Mouse (Mus musculus) CH12.LX (cell line): ENCODE data around the gene Gtf3c4. TPM values are rescaled to one million over a fixed set of nuclear protein-coding genes. Genes with fewer than 3 reads are reported as not detected.

ENCODE experiments used
- DNase-seq: peaks from one replicate; pipeline ENCODE4 v3.0.0-alpha.2; 2013; ENCODE audit errors: extremely low read depth
- H3K27ac ChIP-seq: 2 replicates; pipeline ENCODE4 v1.5.1; 2012; ENCODE audit warnings: low read depth, mild to moderate bottlenecking, control low read depth, moderate library complexity; ENCODE audit not compliant: insufficient read depth
- H3K27me3 ChIP-seq: replicated peaks from 2 replicates; pipeline ENCODE3; 2012; ENCODE audit warnings: inconsistent platforms
- H3K36me3 ChIP-seq, 2 experiments: replicated peaks in 1 of 2; 2 replicates each; pipeline versions ENCODE3 to v1.6.1; 2012; ENCODE audit warnings: inconsistent platforms in 1 of 2, low read length in 1 of 2, mild to moderate bottlenecking in 1 of 2, mixed read lengths in 1 of 2, moderate library complexity in 1 of 2; ENCODE audit not compliant: control insufficient read depth in 1 of 2, insufficient read depth in 1 of 2
- H3K4me1 ChIP-seq, 2 experiments: 2 replicates each; pipeline ENCODE4 v1.6.1; 2012; ENCODE audit warnings: inconsistent platforms in 1 of 2, moderate library complexity in 1 of 2; ENCODE audit not compliant: insufficient read depth in 2 of 2, control insufficient read depth in 1 of 2
- H3K4me2 ChIP-seq: 2 replicates; pipeline ENCODE4 v1.6.1; 2012; ENCODE audit warnings: low read depth, mild to moderate bottlenecking, control low read depth; ENCODE audit not compliant: poor library complexity, insufficient read depth, severe bottlenecking
- H3K4me3 ChIP-seq, 3 experiments: fragments of 150-350 bp in 1 of 3; sonication (generic) in 1 of 3; replicated peaks in 1 of 3; 2 replicates each; pipeline versions ENCODE3 to v1.5.1; 2011 to 2012; ENCODE audit warnings: low read depth in 2 of 3, low read length in 2 of 3, mild to moderate bottlenecking in 2 of 3, moderate library complexity in 2 of 3, control low read depth in 1 of 3, improper control_type of control experiment in 1 of 3, inconsistent platforms in 1 of 3, mixed read lengths in 1 of 3; ENCODE audit not compliant: poor library complexity in 1 of 3
- H3K79me2 ChIP-seq: replicated peaks from 2 replicates; pipeline ENCODE4 v1.6.1; 2012; ENCODE audit warnings: mild to moderate bottlenecking, moderate library complexity; ENCODE audit not compliant: control insufficient read depth, poor library complexity, insufficient read depth, severe bottlenecking; ENCODE audit errors: extremely low read depth
- H3K9ac ChIP-seq: 2 replicates; pipeline ENCODE4 v1.6.1; 2012; ENCODE audit warnings: low read depth, mild to moderate bottlenecking, control low read depth, moderate library complexity; ENCODE audit not compliant: insufficient read depth
- H3K9me3 ChIP-seq: replicated peaks from 2 replicates; pipeline ENCODE3; 2012; ENCODE audit warnings: low read length, inconsistent platforms, mixed read lengths
- CHD1 ChIP-seq: IDR thresholded peaks from 2 replicates; pipeline ENCODE4 v1.6.1; 2012; ENCODE audit warnings: low read depth, low read length, improper control_type of control experiment, inconsistent platforms
- CHD2 ChIP-seq: IDR thresholded peaks from 2 replicates; pipeline ENCODE4 v1.6.1; 2011; ENCODE audit warnings: low read length, improper control_type of control experiment
- CTCF ChIP-seq, 2 experiments: IDR thresholded peaks in 1 of 2; conservative IDR thresholded peaks in 1 of 2; 2 replicates each; pipeline ENCODE4 v1.5.1; 2011 to 2012; ENCODE audit warnings: low read depth in 2 of 2, low read length in 2 of 2, improper control_type of control experiment in 1 of 2, inconsistent platforms in 1 of 2, mild to moderate bottlenecking in 1 of 2, moderate library complexity in 1 of 2
- ELF1 ChIP-seq: IDR thresholded peaks from 2 replicates; pipeline ENCODE4 v1.6.1; 2014; ENCODE audit warnings: low read depth, mild to moderate bottlenecking, inconsistent platforms, low read length, improper control_type of control experiment
- EP300 ChIP-seq: IDR thresholded peaks from 2 replicates; pipeline ENCODE4 v1.6.1; 2011; ENCODE audit warnings: low read length, improper control_type of control experiment
- MAX ChIP-seq: IDR thresholded peaks from 2 replicates; pipeline ENCODE4 v1.6.1; 2011; ENCODE audit warnings: low read length, improper control_type of control experiment
- MXI1 ChIP-seq: IDR thresholded peaks from 2 replicates; pipeline ENCODE4 v1.6.1; 2011; ENCODE audit warnings: mild to moderate bottlenecking, low read depth, low read length, improper control_type of control experiment
- NELFE ChIP-seq: IDR thresholded peaks from 2 replicates; pipeline ENCODE4 v1.6.1; 2011; ENCODE audit warnings: low read depth, low read length, improper control_type of control experiment
- NRF1 ChIP-seq: IDR thresholded peaks from 2 replicates; pipeline ENCODE4 v1.6.1; 2014; ENCODE audit warnings: low read depth, mild to moderate bottlenecking, inconsistent platforms, low read length, improper control_type of control experiment, moderate library complexity
- POLR2A ChIP-seq: IDR thresholded peaks from 2 replicates; pipeline ENCODE4 v1.6.1; 2011; ENCODE audit warnings: low read depth, mild to moderate bottlenecking, improper control_type of control experiment, low read length
- RAD21 ChIP-seq: IDR thresholded peaks from 2 replicates; pipeline ENCODE4 v1.6.1; 2011; ENCODE audit warnings: low read depth, mild to moderate bottlenecking, low read length, improper control_type of control experiment, moderate library complexity
- RCOR1 ChIP-seq: conservative IDR thresholded peaks from 2 replicates; pipeline ENCODE4 v1.6.1; 2012; ENCODE audit warnings: low read depth, mild to moderate bottlenecking, inconsistent platforms, low read length, improper control_type of control experiment
- SIN3A ChIP-seq: IDR thresholded peaks from 2 replicates; pipeline ENCODE4 v1.6.1; 2012; ENCODE audit warnings: low read length, improper control_type of control experiment, inconsistent platforms
- USF2 ChIP-seq: conservative IDR thresholded peaks from 2 replicates; pipeline ENCODE4 v1.6.1; 2011; ENCODE audit warnings: low read depth, low read length, improper control_type of control experiment
- ZC3H11A ChIP-seq: IDR thresholded peaks from 2 replicates; pipeline ENCODE4 v1.6.1; 2012; ENCODE audit warnings: low read depth, mild to moderate bottlenecking, inconsistent platforms, low read length, improper control_type of control experiment
- ZNF384 ChIP-seq: IDR thresholded peaks from 2 replicates; pipeline ENCODE4 v1.6.1; 2012; ENCODE audit warnings: low read depth, low read length, improper control_type of control experiment, inconsistent platforms
- dilution Hi-C: fragments of 300-500 bp; cut with MboI; formaldehyde crosslinking; loops from 2 replicates; pipeline ENCODE4 v1.14.3; 2020; ENCODE audit warnings: low sequenced_read_pairs; ENCODE audit not compliant: extremely low pct_unique_long_range_greater_than_20kb, extremely low pct_ligation_motif_present
- in situ Hi-C: fragments of 300-500 bp; cut with MboI; formaldehyde crosslinking; loops from 3 replicates; pipeline ENCODE4 v1.14.3; 2019; ENCODE audit warnings: low sequenced_read_pairs, low pct_ligation_motif_present, low pct_unique_long_range_greater_than_20kb, mixed read lengths
- polyA plus RNA-seq: library from polyadenylated mRNA; unstranded; fragments of >175 nt; gene quantifications from 2 replicates; pipeline ENCODE4 v1.2.1, GENCODE M21; 2012; ENCODE audit warnings: low read depth; ENCODE audit not compliant: insufficient read length
- total RNA-seq, 2 experiments: library from RNA; depleted of rRNA; stranded (reverse); fragments of 300-350 nt in 1 of 2; fragments of >200 nt in 1 of 2; gene quantifications; 2 replicates each; pipeline ENCODE4 v1.2.3; 2012 to 2014

Gtf3c4 gene
- total and polyA plus RNA-seq, 3 experiments, result 13.2 to 17.4 (median 16.1) TPM

- H3K27me3 ChIP-seq, result no peaks in the 10 kb centered on the region
- TF ChIP-seq ELF1 (no peak), USF2 (no peak), ZNF384 (no peak), RAD21 (no peak), NRF1 (no peak), RCOR1 (no peak), MXI1 (no peak), CTCF (conservative IDR thresholded peaks at IDR 0.05 in 1 of 2, IDR thresholded peaks at IDR 0.05 in 1 of 2; ENCODE audit: low read depth in 2 of 2, low read length in 2 of 2) (peak in 1 of 2 experiments; percentile 17; a peak in 1 of 4 replicates)
- H3K36me3 ChIP-seq, result peaks cover 70 to 97% of the 10 kb centered on the region in 2 experiments
- H3K79me2 ChIP-seq, result peaks cover 22% of the 10 kb centered on the region
- H3K9ac ChIP-seq, result no peak overlapping the region
- peaks cover 0 to 27% of the 10 kb centered on the region in 2 experiments; a peak in 2 of 4 replicates for H3K4me1 ChIP-seq
- dilution Hi-C loops, result no loop called here
- H3K4me3 ChIP-seq, result no peak overlapping the region
- H3K27ac ChIP-seq, result no peak overlapping the region
- DNase-seq, result no peak
- no peak overlapping the region for H3K4me2 ChIP-seq
- no peaks in the 10 kb centered on the region for H3K9me3 ChIP-seq
- in situ Hi-C loops, result no loop called here
These were observed 10.9 kb downstream of the Gtf3c4 start for GRCm38 (mm10) chr2:28829265-28829664.

- H3K27me3 ChIP-seq, result no peaks in the 10 kb centered on the region
- dilution Hi-C loops (no loop called here), in situ Hi-C loops (no loop called here)
- H3K4me1 ChIP-seq, result no peaks in the 10 kb centered on the region
- no peak overlapping the region for H3K9ac ChIP-seq
- no peaks in the 10 kb centered on the region for H3K79me2 ChIP-seq
- DNase-seq, result no peak
- peaks cover 9 to 26% of the 10 kb centered on the region in 2 experiments for H3K36me3 ChIP-seq
- no peak overlapping the region for H3K4me2 ChIP-seq
- no peaks in the 10 kb centered on the region for H3K9me3 ChIP-seq
- no peak overlapping the region for H3K27ac ChIP-seq
- TF ChIP-seq NELFE (no peak), EP300 (no peak), RCOR1 (no peak), CHD2 (no peak), RAD21 (no peak), ELF1 (no peak), POLR2A (no peak), CHD1 (no peak), SIN3A (no peak), ZC3H11A (no peak), MAX (no peak)
- H3K4me3 ChIP-seq, result no peak overlapping the region
These were observed 21.3 kb downstream of the Gtf3c4 start for GRCm38 (mm10) chr2:28818866-28819265.
